Comparison of ENCODE assay signal across 14 mouse cellular contexts in genomic region chr8:80896026-80896425, GRCm38 (mm10). TPM values are rescaled to one million over a fixed set of nuclear protein-coding genes. Genes with fewer than 3 reads are reported as not detected.
DNase-seq lines count a peak whose midpoint lies in the region; ATAC-seq and TF ChIP-seq lines count a peak whose summit lies in the region.
"Had no signal": no experiment of that assay in that cellular context is flagged by ENCODE, and none has a peak within 500 bp of the region (broad histone marks: within the 10 kb centered on the region; RNA-seq: fewer than 3 reads in every experiment).

No protein-coding gene starts in this region.

- H3K9me3 ChIP-seq in forebrain, embryonic 12.5 days: no peaks in the 10 kb centered on the region
- H3K9me3 ChIP-seq in forebrain, embryonic 15.5 days: no peaks in the 10 kb centered on the region
- no peaks in the 10 kb centered on the region for H3K9me3 ChIP-seq in kidney, embryonic 16.5 days (ENCODE audit: low read length)
- H3K9me3 ChIP-seq in neural tube, embryonic 12.5 days: no peaks in the 10 kb centered on the region
- H3K9me3 ChIP-seq: liver, embryonic 13.5 days had no signal

- TF ChIP-seq CTCF in kidney, adult 2 months (conservative IDR thresholded peaks at IDR 0.05; ENCODE audit: insufficient read depth, insufficient read length, low read depth, low read length): no peak

- H3K4me3 ChIP-seq in forebrain, embryonic 12.5 days (replicated peaks): no peak overlapping the region
- no peak overlapping the region for H3K4me3 ChIP-seq in forebrain, embryonic 15.5 days
- H3K4me3 ChIP-seq in kidney, embryonic 16.5 days (ENCODE audit: low read length): no peak overlapping the region
- no peak overlapping the region for H3K4me3 ChIP-seq in kidney, adult 2 months (ENCODE audit: insufficient read depth, low read depth, low read length)
- no peak overlapping the region for H3K4me3 ChIP-seq in neural tube, embryonic 12.5 days
- H3K4me3 ChIP-seq: liver, embryonic 13.5 days; myocyte had no signal

- no peak overlapping the region for H3K4me2 ChIP-seq in forebrain, embryonic 12.5 days
- no peak overlapping the region for H3K4me2 ChIP-seq in forebrain, embryonic 15.5 days (replicated peaks)
- no peak overlapping the region for H3K4me2 ChIP-seq in kidney, embryonic 16.5 days (replicated peaks; ENCODE audit: low read depth, low read length)
- no peak overlapping the region for H3K4me2 ChIP-seq in neural tube, embryonic 12.5 days (replicated peaks)
- H3K4me2 ChIP-seq: liver, embryonic 13.5 days had no signal

- peak overlapping the region; percentile 19; the same call in 1 of the 2 replicates for H3K27ac ChIP-seq in forebrain, embryonic 12.5 days
- H3K27ac ChIP-seq in forebrain, embryonic 15.5 days (replicated peaks): no peak overlapping the region
- peak overlapping the region; percentile 68 for H3K27ac ChIP-seq in kidney, embryonic 16.5 days (ENCODE audit: low read length)
- H3K27ac ChIP-seq in kidney, adult 2 months (ENCODE audit: insufficient read depth, low read depth, low read length): no peak overlapping the region
- no peak overlapping the region for H3K27ac ChIP-seq in neural tube, embryonic 12.5 days
- H3K27ac ChIP-seq: liver, embryonic 13.5 days had no signal

- H3K9ac ChIP-seq in forebrain, embryonic 12.5 days: no peak overlapping the region
- H3K9ac ChIP-seq in forebrain, embryonic 15.5 days (replicated peaks): no peak overlapping the region
- peak overlapping the region; percentile 10; the same call in 1 of the 2 replicates for H3K9ac ChIP-seq in kidney, embryonic 16.5 days (replicated peaks; ENCODE audit: low read length)
- 0 out of 2 replicates have a peak overlapping the region, but pooled peaks have one; percentile 21 for H3K9ac ChIP-seq in neural tube, embryonic 12.5 days
- H3K9ac ChIP-seq: liver, embryonic 13.5 days had no signal

- H3K4me1 ChIP-seq in forebrain, embryonic 12.5 days: peaks cover 4% of the 10 kb centered on the region; the same call in 1 of the 2 replicates
- peaks cover 5% of the 10 kb centered on the region; the same call in 1 of the 2 replicates for H3K4me1 ChIP-seq in forebrain, embryonic 15.5 days
- H3K4me1 ChIP-seq in kidney, embryonic 16.5 days (ENCODE audit: insufficient read depth, low read length): peaks cover 8% of the 10 kb centered on the region
- no peaks in the 10 kb centered on the region for H3K4me1 ChIP-seq in kidney, adult 2 months (ENCODE audit: control insufficient read depth, insufficient read depth, low read length)
- H3K4me1 ChIP-seq in neural tube, embryonic 12.5 days: no peaks in the 10 kb centered on the region

- TF ChIP-seq POLR2A in kidney, adult 2 months (IDR thresholded peaks at IDR 0.05; ENCODE audit: low read depth, low read length): no peak

- no peaks in the 10 kb centered on the region for H3K36me3 ChIP-seq in forebrain, embryonic 12.5 days (replicated peaks)
- H3K36me3 ChIP-seq in forebrain, embryonic 15.5 days: no peaks in the 10 kb centered on the region
- H3K36me3 ChIP-seq in kidney, embryonic 16.5 days (ENCODE audit: insufficient read depth, low read length): no peaks in the 10 kb centered on the region
- no peaks in the 10 kb centered on the region for H3K36me3 ChIP-seq in kidney, adult 2 months (ENCODE audit: control insufficient read depth, insufficient read depth, low read length)
- no peaks in the 10 kb centered on the region for H3K36me3 ChIP-seq in neural tube, embryonic 12.5 days
- H3K36me3 ChIP-seq: liver, embryonic 13.5 days had no signal

- no peak for DNase-seq in kidney, adult 2 months
- no peak for DNase-seq in neural tube, embryonic 10.5 days (ENCODE audit: extremely low spot score, low spot score)
- no peak for DNase-seq in frontal cortex, postnatal 36 days (ENCODE audit: low spot score in 2 of 2)
- DNase-seq in ovary, postnatal 14 days (ENCODE audit: low spot score): no peak
- DNase-seq: cerebellum, adult 9-10 months; liver, embryonic 13.5 days; spleen, adult 18-20 months; thymus, adult 18-20 months had no signal

- WGBS in forebrain, embryonic 12.5 days: 77% methylated on average over 5 of the region's 5 CpGs
- WGBS in forebrain, embryonic 15.5 days: 81% methylated on average over 5 of the region's 5 CpGs
- WGBS in kidney, embryonic 16.5 days: 66% methylated on average over 5 of the region's 5 CpGs
- WGBS in kidney, adult 2 months: 71% methylated on average over 5 of the region's 5 CpGs
- WGBS in neural tube, embryonic 12.5 days: 76% methylated on average over 5 of the region's 5 CpGs

- no peaks in the 10 kb centered on the region for H3K27me3 ChIP-seq in forebrain, embryonic 12.5 days
- H3K27me3 ChIP-seq in forebrain, embryonic 15.5 days: no peaks in the 10 kb centered on the region
- no peaks in the 10 kb centered on the region for H3K27me3 ChIP-seq in kidney, embryonic 16.5 days (ENCODE audit: insufficient read depth, low read length)
- H3K27me3 ChIP-seq in kidney, adult 2 months (replicated peaks; ENCODE audit: control insufficient read depth, insufficient read depth, low read length): no peaks in the 10 kb centered on the region
- H3K27me3 ChIP-seq in neural tube, embryonic 12.5 days (replicated peaks): no peaks in the 10 kb centered on the region
- H3K27me3 ChIP-seq: liver, embryonic 13.5 days had no signal

- ATAC-seq in forebrain, embryonic 12.5 days (ENCODE audit: low FRiP score): no peak
- ATAC-seq in forebrain, embryonic 15.5 days (replicated peaks): no peak
- ATAC-seq in kidney, embryonic 16.5 days (ENCODE audit: low FRiP score, low TSS enrichment): no peak
- no peak for ATAC-seq in neural tube, embryonic 12.5 days (ENCODE audit: low FRiP score, low read depth)
- ATAC-seq: hindbrain, embryonic 16.5 days had no signal

RNA-seq across cellular contexts. Expression of gene Gab1, which starts 15.7 kb away (rescaled TPM):
- polyA plus RNA-seq in forebrain, embryonic 12.5 days (2016; fragmentation: Nextera tagmentation; extraction: Ambion mirVana): 15.3 and 15.6 TPM in 2 replicates
- 12.0 and 13.6 TPM in 2 replicates for polyA plus RNA-seq in forebrain, embryonic 15.5 days (2015; fragmentation: Nextera tagmentation; extraction: Ambion mirVana)
- polyA plus RNA-seq in kidney, embryonic 16.5 days (2015; fragmentation: Nextera tagmentation; extraction: Ambion mirVana): 14.7 and 15.6 TPM in 2 replicates
- polyA plus RNA-seq in kidney, adult 2 months (2012; rRNA removed): 24.6 and 27.8 TPM in 2 replicates
- 15.8 and 17.6 TPM in 2 replicates for polyA plus RNA-seq in neural tube, embryonic 12.5 days (2016; fragmentation: Nextera tagmentation; extraction: Ambion mirVana)

Comparison
In these comparisons a context has a peak if more than half of its experiments do, and no peak if none do; other contexts are left out.
1. H3K27ac ChIP-seq: peak in forebrain, embryonic 12.5 days (single experiment) and kidney, embryonic 16.5 days (single experiment); none in forebrain, embryonic 15.5 days (single experiment), kidney, adult 2 months (single experiment) and neural tube, embryonic 12.5 days (single experiment).
2. H3K9ac ChIP-seq: peak in kidney, embryonic 16.5 days (single experiment) and neural tube, embryonic 12.5 days (single experiment); none in forebrain, embryonic 12.5 days (single experiment) and forebrain, embryonic 15.5 days (single experiment).